Mouse (Mus musculus) lung, embryonic 14.5 days (tissue): ENCODE measurements at regions not wholly inside any gene's neighbourhood (a gene's known extent, or its start where the extent isn't known, plus 50 kb on each side); places are given as distances from the start of the nearest gene placed in this dataset.

ENCODE experiments used
- ATAC-seq: fragments of 200-750 bp; cut with Nextera tagmentation; 2 replicates; pipeline ENCODE4 v1.8.0; 2017; ENCODE audit warnings: mild to moderate bottlenecking, moderate TSS enrichment, moderate library complexity; ENCODE audit not compliant: insufficient read depth
- DNase-seq: peaks from one replicate; pipeline ENCODE4 v3.0.0-alpha.2; 2015
- H3K27ac ChIP-seq: fragments of 300-500 bp; sonication (generic); 2 replicates; pipeline ENCODE4 v1.5.1; 2014; ENCODE audit warnings: low read depth, mild to moderate bottlenecking, moderate library complexity
- H3K27me3 ChIP-seq: fragments of 300-500 bp; sonication (generic); 2 replicates; pipeline ENCODE4 v1.6.1; 2014; ENCODE audit warnings: low read length, control low read depth; ENCODE audit not compliant: insufficient read depth
- H3K36me3 ChIP-seq: fragments of 300-500 bp; sonication (generic); 2 replicates; pipeline ENCODE4 v1.6.1; 2014; ENCODE audit warnings: control low read depth; ENCODE audit not compliant: insufficient read depth
- H3K4me1 ChIP-seq: fragments of 300-500 bp; sonication (generic); 2 replicates; pipeline ENCODE4 v1.6.1; 2014; ENCODE audit warnings: antibody characterized with exemption, control low read depth; ENCODE audit not compliant: insufficient read depth
- H3K4me2 ChIP-seq: fragments of 300-500 bp; sonication (generic); 2 replicates; pipeline ENCODE4 v1.6.1; 2014; ENCODE audit warnings: mild to moderate bottlenecking
- H3K4me3 ChIP-seq: fragments of 300-500 bp; sonication (generic); 2 replicates; pipeline ENCODE4 v1.5.1; 2014; ENCODE audit warnings: low read depth, low read length
- H3K9ac ChIP-seq: fragments of 300-500 bp; sonication (generic); 2 replicates; pipeline ENCODE4 v1.6.1; 2014
- H3K9me3 ChIP-seq: fragments of 300-500 bp; sonication (generic); 2 replicates; pipeline ENCODE4 v1.6.1; 2016; ENCODE audit warnings: low read depth, low read length, control low read depth
- CTCF ChIP-seq: IDR thresholded peaks from 2 replicates; pipeline ENCODE4 v1.5.1; 2016; ENCODE audit warnings: antibody characterized with exemption, low read depth

- Histone ChIP-seq H3K4me1 (no peaks in the 10 kb centered on the region), H3K4me3 (no peak overlapping the region), H3K4me2 (no peak overlapping the region), H3K9me3 (no peaks in the 10 kb centered on the region), H3K27ac (no peak overlapping the region), H3K27me3 (no peaks in the 10 kb centered on the region), H3K36me3 (no peaks in the 10 kb centered on the region), H3K9ac (no peak overlapping the region)
- DNase-seq: peak; percentile 0
- no peak for TF ChIP-seq CTCF
- no peak for ATAC-seq
Measured at GRCm38 (mm10) chr6:20290496-20290895, 924.8 kb upstream of the Kcnd2 start.
